Comparison of ENCODE assay signal across 37 mouse cellular contexts in genomic region chr8:94272612-94273011, GRCm38 (mm10). TPM values are rescaled to one million over a fixed set of nuclear protein-coding genes. Genes with fewer than 3 reads are reported as not detected.
"Had no signal": no experiment of that assay in that cellular context is flagged by ENCODE, and none has a peak within 500 bp of the region (broad histone marks: within the 10 kb centered on the region; RNA-seq: fewer than 3 reads in every experiment).

No protein-coding gene starts in this region.

- ATAC-seq: hindbrain, embryonic 16.5 days; hindbrain, postnatal 0 days; intestine, embryonic 15.5 days; intestine, embryonic 16.5 days; intestine, postnatal 0 days had no signal

- H3K27me3 ChIP-seq: heart, embryonic 12.5 days; heart, embryonic 13.5 days; heart, embryonic 15.5 days; hindbrain, embryonic 12.5 days; hindbrain, embryonic 13.5 days; hindbrain, embryonic 15.5 days; intestine, embryonic 15.5 days; kidney, embryonic 15.5 days had no signal

- H3K9me3 ChIP-seq: heart, embryonic 10.5 days; heart, embryonic 12.5 days; heart, embryonic 13.5 days; heart, embryonic 15.5 days; hindbrain, embryonic 10.5 days; hindbrain, embryonic 12.5 days; hindbrain, embryonic 13.5 days; hindbrain, embryonic 15.5 days; intestine, embryonic 15.5 days; kidney, embryonic 15.5 days had no signal

- H3K4me1 ChIP-seq: hindbrain, embryonic 12.5 days; kidney, embryonic 15.5 days had no signal

- H3K9ac ChIP-seq: heart, embryonic 12.5 days; heart, embryonic 13.5 days; heart, embryonic 15.5 days; hindbrain, embryonic 12.5 days; hindbrain, embryonic 13.5 days; hindbrain, embryonic 14.5 days; hindbrain, embryonic 15.5 days; intestine, embryonic 15.5 days; kidney, embryonic 15.5 days had no signal

- H3K27ac ChIP-seq: heart, embryonic 10.5 days; heart, embryonic 13.5 days; heart, embryonic 15.5 days; hindbrain, embryonic 10.5 days; hindbrain, embryonic 12.5 days; hindbrain, embryonic 13.5 days; hindbrain, embryonic 14.5 days; hindbrain, embryonic 15.5 days; hindbrain, postnatal 0 days; intestine, embryonic 15.5 days; kidney, embryonic 15.5 days; kidney, postnatal 0 days had no signal

- DNase-seq: heart, postnatal 10 days; heart, postnatal 14 days; heart, postnatal 36 days; heart, postnatal 4 days; kidney, adult 11 months; kidney, adult 18-20 months; kidney, adult 2 months; kidney, adult 8-10 months; kidney, adult 9 months; kidney, postnatal 10 days; kidney, postnatal 14 days; kidney, postnatal 25 days; kidney, postnatal 36 days; kidney, postnatal 4 days; layer of hippocampus, adult 9-11 months; layer of hippocampus, postnatal 36 days had no signal

- H3K36me3 ChIP-seq: heart, embryonic 10.5 days; heart, embryonic 12.5 days; heart, embryonic 13.5 days; heart, embryonic 15.5 days; hindbrain, embryonic 10.5 days; hindbrain, embryonic 12.5 days; hindbrain, embryonic 13.5 days; hindbrain, embryonic 15.5 days; intestine, embryonic 15.5 days; kidney, embryonic 15.5 days had no signal

- H3K4me3 ChIP-seq: heart, embryonic 10.5 days; heart, embryonic 12.5 days; heart, embryonic 13.5 days; heart, embryonic 15.5 days; hindbrain, embryonic 10.5 days; hindbrain, embryonic 12.5 days; hindbrain, embryonic 13.5 days; hindbrain, embryonic 15.5 days; intestine, embryonic 15.5 days; kidney, embryonic 15.5 days; layer of hippocampus, adult 2 months had no signal

- H3K4me2 ChIP-seq: heart, embryonic 11.5 days; heart, embryonic 12.5 days; heart, embryonic 13.5 days; heart, embryonic 15.5 days; hindbrain, embryonic 12.5 days; hindbrain, embryonic 13.5 days; hindbrain, embryonic 14.5 days; hindbrain, embryonic 15.5 days; intestine, embryonic 15.5 days; kidney, embryonic 15.5 days had no signal

RNA-seq across cellular contexts. Expression of gene Slc12a3, which starts 56.4 kb away (rescaled TPM):
- total RNA-seq: hematopoietic stem cell, adult 5-6 weeks had no signal
- polyA plus RNA-seq: heart, embryonic 13.5 days; heart, embryonic 14.5 days; heart, embryonic 16.5 days; hindbrain, embryonic 12.5 days had no signal
